Mouse (Mus musculus): ENCODE results near the gene Tspan8.
"Not testable (repeated sequence)": the region's sequence is repeated elsewhere in the genome, so short reads cannot be mapped to it uniquely, and the experiment has no call there.

The Tspan8 gene

DNA sequence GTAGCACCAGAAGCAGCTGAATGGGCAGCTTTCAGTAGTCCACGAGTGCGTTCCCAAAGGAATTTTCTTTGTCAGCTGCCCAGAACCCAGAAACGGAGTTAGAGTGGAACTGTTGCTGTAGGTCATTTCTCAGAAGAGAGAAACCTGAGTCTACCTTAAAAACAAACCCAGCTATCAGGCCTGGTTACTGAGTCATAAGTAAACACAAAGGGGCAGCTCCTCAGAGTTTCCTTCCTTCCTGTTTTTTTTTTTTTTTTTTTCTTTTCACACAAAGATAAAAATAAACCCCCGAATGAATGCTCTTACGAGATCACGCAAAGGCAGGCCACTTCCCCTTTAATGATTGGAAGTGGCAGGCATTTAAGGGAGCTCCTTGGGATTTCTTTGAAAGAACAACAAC, at the start of gene Tspan8:
Tspan8 (plus strand) TSS at position 322 of the 400 bp plus-strand sequence.
- DNase-seq, result no peak

DNA sequence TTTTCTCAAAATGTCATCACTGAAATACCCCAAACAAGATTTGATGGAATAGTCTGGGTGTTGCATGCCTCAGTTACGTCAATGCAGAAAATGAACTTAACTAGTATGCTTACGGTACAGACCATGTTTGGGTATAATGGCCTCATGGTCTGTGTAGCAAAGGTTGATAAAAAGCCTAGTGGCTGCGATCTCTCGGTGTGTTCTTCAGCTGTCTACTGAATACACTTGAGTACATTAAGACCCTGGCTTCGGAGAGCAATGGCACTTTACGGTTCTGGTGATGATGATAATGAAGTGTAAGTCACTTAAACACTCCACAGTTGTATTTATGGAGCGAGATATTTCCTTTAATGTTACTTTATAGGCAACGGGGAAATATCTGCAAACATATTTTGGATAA, 46.6 kb upstream of the Tspan8 start:
- no peak for DNase-seq

DNA sequence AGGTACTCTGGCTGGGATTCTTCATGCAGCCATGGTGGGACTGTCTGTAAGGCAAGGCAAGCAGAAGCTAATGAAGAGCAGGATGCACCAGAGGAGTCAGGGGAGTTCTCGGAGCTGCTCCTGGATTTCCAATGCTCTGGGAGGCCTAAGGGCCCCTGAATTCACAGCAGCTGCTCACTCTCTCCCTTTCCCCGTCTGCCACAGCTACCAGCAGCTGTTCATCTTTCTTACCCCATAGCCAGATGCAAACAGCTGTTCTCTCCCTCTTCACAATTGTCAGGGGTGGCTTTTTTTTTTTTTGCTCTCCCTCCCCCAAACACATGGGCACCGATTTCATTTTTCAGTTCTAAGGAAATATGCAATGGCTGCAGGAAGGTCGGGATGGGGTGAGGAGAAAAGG, 42.2 kb upstream of the Tspan8 start:
- no peak for DNase-seq

DNA sequence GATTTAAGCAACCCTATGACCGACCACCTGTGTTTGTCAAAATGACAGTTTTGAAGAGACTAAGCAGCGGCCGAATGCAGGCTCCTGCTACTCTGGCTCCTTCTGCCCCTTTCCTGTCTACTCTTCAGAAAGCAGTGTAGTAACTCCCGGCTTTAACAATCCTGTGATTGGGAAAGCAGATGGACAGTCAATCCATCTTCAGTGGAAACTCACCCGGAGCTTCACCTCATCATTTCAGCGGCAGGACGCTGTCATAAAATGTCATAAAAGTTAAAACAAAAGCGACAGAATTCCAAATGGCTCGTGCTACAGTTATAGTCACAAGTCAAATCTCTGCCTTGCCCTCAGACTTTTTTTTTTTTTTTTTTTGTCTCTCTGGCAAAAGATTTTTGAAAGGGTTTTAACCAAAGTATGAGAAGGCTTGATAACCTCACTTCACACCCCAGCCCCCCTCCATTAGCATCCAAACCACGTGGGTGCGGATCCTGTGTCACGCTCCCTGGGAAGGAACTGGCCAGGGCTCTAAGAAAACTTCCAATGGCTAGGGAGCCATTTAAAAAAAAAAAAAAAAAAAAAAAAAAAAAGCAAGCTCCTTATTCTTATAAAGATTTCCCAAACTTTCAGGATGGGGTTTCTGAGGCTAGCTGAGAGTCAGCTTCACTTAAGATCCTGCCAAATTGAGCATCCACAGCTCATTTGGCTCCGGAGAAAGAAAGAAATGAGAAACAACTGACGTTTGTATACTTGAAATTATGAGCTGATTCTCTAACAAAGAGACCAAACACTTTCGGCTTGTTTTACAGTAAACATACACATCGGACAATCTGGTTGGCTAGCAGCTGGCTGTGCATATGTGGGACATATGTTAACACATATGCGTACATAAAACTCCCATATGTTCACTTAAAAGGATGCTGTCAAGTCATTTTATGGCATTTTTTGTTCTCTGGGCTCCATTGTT, 40.4 kb upstream of the Tspan8 start:
- DNase-seq, result no peak

DNA sequence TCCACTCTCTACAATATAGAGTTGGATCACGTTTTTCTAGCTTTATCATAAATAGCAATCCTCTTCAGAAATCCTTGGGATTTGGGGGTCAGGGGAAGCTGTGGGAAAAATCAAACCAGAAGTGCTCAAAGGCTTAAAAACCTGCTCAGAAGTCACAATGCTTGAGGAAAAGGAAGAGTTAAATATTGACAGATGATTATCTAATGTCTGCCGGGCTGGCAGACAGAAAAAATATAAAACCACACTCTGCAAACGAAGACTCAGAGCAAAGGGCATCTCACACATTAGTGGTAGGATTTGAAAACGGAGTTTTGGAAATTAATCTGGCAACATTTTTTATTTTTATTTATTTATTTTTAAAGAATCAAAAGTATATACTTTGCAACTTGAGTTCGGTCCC, 39.3 kb upstream of the Tspan8 start:
- no peak for DNase-seq

- peak; percentile 12 to 13 for DNase-seq
These were observed 38.0 kb upstream of the Tspan8 start for GRCm38 (mm10) chr10:115778624-115779023.

DNA sequence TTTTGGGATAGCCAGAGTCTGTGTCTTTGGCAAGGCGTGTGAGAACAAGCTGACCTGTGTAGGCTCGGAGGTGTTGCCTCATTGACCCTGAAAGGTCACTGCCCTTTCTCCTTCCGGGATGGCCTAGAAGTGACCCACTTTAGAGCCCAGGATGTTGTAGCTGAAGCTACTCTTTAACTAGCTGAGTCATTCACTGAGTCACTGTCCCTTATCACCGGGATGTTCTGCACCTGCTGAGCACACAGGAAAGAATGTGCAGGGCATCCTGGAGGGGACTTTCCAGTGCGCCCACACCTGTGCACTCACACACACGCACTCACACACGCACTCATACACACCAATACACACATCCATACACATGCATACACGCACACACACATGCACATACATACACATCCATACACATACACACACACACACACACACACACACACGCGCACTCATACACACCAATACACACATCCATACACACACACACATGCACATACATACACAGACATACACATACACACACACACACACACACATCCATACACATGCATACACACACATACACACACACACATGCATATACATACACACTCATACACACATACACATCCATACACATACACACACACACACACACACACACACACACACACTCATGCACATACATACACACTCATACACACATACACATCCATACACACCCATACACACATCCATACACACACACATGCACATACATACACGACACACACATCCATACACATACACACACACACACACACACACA, 36.2 kb upstream of the Tspan8 start:
- DNase-seq, result no peak

GRCm38 (mm10) chr10:115783232-115783631, 33.4 kb upstream of the Tspan8 start:
- no peak for DNase-seq

DNA sequence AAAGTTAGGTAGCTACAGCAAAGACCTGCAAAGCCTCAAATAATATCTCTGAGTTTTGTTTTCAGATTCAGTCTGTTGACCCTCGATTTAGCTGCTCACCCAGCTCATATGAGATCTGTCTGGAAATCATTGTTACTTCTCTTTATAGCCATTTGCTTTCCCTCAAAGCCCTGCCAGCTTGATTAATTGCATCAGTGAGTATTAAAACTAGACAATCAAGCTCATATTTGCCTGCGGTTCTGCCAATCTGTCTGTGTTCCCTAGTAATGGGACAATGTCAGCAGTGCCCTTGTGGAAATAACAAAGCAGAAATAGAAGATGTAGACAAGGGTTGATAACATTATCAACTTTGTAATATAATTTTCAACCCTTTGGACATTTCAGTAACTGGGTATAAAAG, 25.8 kb upstream of the Tspan8 start:
- no peak for DNase-seq

DNA sequence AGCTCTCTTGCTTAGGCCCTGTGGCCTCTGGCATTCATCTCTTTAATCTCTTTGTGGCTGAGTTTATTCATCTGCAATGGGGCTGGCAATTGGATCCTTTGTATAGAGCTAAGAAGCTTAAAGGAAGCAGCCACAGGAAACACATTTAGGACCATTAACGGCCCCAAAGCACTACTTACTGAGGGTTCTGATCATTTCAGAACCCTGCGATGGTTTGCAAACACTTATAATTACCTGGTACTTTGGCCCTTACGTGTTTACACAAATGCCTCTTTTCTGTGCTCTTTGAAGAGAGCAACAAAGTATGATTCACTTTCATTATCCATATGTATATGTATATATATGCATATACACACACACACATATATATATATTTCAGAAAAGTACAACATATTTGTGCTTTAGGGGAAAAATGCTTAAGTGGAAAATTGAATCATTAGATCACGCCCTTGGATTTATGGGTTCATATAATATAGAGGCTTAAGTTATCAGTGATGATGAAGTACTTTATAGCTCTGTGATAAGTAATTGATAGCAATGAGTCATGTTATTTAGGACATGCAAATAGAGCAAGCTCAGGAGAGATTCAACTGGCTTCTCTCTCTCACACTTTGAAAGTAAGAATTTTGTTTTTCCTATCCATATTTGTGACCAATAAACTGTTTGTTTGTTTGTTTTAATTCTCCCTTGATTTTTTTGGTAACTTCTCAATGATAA, 20.4 kb upstream of the Tspan8 start:
- DNase-seq, result no peak

DNA sequence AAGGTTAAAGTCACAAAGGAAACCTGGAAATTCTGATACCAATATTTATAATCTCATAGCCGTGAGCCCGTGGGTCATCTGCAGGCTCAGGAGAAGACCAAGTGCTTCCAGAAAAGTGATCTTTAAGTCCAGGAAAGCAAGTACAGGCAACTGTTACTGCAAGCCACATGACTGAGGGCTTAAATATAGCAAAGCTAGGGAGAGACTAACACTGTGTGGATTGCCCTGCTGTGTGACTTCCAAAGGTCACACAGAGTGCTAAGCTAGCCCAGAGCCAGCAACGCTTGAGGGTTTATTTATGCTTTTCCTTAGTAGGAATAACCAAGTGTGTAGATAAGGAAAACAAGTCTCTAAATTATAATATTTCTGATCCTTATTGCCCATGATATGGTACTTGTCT, 15.2 kb upstream of the Tspan8 start:
- no peak for DNase-seq

- not testable (repeated sequence) for DNase-seq
These were observed 13.6 kb upstream of the Tspan8 start for GRCm38 (mm10) chr10:115803013-115803412.

DNA sequence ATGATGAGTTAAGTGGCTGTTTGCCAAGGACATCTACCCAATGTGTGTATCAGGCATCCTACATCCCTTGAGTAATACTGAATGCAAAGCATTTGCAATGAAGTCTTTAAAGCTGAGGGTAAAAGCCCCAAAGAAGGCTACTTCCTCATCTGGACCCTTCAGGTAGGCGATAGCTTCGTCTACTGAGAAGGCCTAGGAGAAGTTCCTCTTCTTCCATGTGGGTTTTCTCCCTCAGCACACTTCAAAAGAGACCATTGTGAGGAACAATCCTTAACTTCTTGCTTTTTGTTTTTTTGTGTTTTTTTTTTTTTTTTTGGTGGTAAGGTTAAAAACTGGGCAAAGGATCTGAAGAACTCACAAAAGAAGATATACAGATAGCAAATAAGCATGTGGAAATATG, 12.9 kb upstream of the Tspan8 start:
- no peak for DNase-seq

DNA sequence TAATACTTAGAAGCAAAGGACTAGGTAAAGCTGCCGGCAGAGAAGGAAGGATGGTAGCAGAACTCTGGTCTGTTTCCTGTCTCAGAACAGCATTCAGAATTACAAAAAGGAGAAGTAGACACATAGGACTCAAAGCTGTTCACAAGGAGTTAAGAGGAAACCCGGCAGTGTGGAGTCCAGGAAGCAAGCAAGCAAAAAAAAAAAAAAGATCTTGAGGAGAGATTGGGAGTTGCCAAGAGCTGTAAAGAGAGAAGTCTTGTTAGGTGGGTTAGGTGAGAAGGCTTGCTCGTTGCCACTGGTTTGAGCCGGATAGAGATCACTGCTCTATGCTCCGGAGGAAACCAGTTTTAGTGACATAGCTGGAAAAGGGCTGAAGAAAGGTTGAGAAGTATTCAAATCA, 10.6 kb upstream of the Tspan8 start:
- no peak for DNase-seq

- DNase-seq, result no peak
These were observed 7.5 kb upstream of the Tspan8 start for GRCm38 (mm10) chr10:115809169-115809568.

GRCm38 (mm10) chr10:115811519-115811918, 5.1 kb upstream of the Tspan8 start:
- no peak for DNase-seq

DNA sequence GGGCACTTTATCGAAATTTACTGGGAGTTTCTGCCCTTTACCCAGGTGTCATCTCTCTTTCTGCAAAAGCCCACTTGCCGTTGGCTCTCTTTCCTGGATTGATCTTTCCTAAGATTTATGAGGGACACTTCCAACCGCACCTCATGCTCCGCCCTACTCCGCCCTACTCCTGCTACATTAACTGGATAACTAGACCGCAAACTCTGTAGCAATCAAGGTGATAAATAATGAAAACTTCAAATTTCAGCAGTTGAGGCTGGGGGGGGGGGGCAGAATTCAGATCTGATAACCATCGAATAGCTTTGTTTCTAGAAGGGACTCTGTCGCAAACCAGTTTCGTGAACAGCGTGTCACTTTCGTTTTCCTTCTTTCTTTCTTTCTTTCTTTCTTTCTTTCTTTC, 1.8 kb upstream of the Tspan8 start:
- DNase-seq, result no peak

DNA sequence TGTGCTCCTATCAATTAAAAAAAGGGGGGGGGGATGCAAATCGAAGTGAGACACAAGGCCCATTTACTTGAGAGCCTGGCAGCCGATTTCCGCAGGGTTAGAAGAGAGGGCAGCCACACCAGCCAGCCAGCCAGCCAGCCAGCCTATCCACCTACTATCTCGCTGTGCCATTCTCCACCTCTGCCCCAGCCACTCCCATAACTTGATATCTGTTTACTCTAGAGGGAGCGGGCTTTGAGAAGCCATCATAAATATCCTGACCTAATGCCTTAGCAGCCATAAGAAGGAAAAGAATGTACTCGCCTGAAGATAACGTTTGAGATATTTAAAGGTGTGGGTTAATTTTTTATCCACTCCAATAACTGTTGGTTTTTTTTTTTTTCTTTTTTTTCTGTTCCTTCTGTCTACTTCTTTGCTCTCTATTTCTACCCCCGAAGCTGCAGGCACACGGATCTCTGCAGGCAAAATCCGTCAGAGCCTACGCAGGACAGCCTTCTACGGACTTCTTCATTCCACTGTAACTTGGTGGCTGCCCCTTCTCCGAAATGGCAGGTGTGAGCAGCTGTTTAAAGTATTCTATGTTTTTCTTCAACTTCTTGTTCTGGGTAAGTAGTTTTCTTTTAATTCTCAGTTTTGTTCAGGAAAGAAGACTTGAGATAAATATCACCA, 558 bp downstream of the Tspan8 start:
- no peak for DNase-seq

DNA sequence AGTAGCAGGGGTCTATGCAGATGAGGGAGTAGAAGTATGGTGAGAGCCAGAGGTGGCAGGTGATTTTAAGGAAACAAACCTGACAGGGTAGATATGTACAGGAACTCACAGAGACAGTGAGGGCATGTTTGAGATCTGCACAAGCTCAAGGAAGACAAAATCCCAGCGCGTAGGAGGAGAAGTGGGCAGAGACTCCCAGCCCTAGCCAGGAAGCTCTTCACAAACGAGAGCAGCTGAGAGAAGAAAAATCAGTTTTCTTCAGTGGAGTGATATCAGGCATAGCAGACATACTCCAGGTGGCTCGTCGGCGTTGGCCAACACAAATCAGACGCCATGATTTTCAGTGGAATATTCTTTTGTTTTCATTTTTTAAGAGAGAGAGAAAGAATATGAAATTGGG, 8.7 kb downstream of the Tspan8 start:
- DNase-seq, result no peak

GRCm38 (mm10) chr10:115828872-115829271, 12.2 kb downstream of the Tspan8 start:
- no peak for DNase-seq

DNA sequence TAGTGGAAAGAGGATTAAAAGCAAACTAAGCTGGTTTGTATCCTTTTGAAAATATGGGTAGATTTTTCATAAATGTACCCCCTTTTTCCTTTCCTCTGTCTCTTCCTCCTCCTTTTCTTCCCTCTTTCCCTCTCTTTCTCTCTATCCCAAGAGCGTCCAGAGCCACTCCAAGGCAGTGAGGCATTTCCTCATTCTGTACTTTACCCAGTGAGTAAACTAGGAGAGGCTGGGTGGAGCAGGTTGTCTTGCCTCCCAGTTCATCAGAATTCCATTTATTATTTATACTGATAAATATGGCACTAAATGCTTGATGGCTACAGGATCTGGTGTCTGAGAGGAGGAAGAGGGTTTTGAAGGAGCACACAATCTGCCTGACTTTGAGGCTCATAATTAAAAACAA, 13.1 kb downstream of the Tspan8 start:
- no peak for DNase-seq

DNA sequence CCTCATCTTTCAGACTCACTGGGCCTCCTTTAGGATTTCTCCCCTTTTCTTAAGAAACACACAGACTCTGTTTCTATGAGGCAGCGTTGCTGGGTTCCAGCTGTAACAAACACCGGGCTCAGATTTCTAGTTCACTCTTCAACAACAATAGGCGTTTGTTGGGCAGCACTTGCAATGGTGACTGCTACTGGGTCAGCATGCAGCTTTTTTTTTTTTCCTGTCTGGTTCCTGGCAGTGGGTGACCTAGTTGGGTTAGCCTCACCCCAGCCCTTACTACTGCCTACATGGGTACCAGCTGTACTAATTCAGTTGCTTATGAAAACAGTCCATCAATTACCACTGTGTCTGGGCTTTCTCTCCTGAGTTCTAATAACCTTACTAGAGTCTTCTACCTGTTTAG, 14.1 kb downstream of the Tspan8 start:
- DNase-seq, result no peak

GRCm38 (mm10) chr10:115834017-115834416, 17.4 kb downstream of the Tspan8 start:
- no peak for DNase-seq

Data from cerebellum, adult 18-20 months (tissue).